Mouse (Mus musculus) limb, embryonic 12.5 days (tissue): Measurements from ENCODE around the gene Hist1h4m. TPM values are rescaled to one million over a fixed set of nuclear protein-coding genes. Genes with fewer than 3 reads are reported as not detected.
A peak's percentile ranks its signal among the peaks of the same experiment; 100 is the strongest.
"Not testable (repeated sequence)": the region's sequence is repeated elsewhere in the genome, so short reads cannot be mapped to it uniquely, and the experiment has no call there.

Source experiments
- ATAC-seq: fragments of 200-750 bp; cut with Nextera tagmentation; 2 replicates; pipeline ENCODE4 v1.8.0; 2017; ENCODE audit warnings: low read depth, moderate TSS enrichment; ENCODE audit not compliant: insufficient number of reproducible peaks, insufficient read depth, low FRiP score, low TSS enrichment
- H3K27ac ChIP-seq: fragments of 300-500 bp; sonication (generic); 2 replicates; pipeline ENCODE4 v1.5.1; 2016; ENCODE audit warnings: mild to moderate bottlenecking, moderate library complexity
- H3K27me3 ChIP-seq: fragments of 300-500 bp; sonication (generic); 2 replicates; pipeline ENCODE4 v1.6.1; 2016; ENCODE audit warnings: mild to moderate bottlenecking, moderate library complexity
- H3K36me3 ChIP-seq: fragments of 300-500 bp; sonication (generic); 2 replicates; pipeline ENCODE4 v1.6.1; 2016; ENCODE audit warnings: mild to moderate bottlenecking, moderate library complexity
- H3K4me1 ChIP-seq: fragments of 300-500 bp; sonication (generic); replicated peaks from 2 replicates; pipeline ENCODE4 v1.6.1; 2016
- H3K4me2 ChIP-seq: fragments of 300-500 bp; sonication (generic); 2 replicates; pipeline ENCODE4 v1.6.1; 2016; ENCODE audit warnings: mild to moderate bottlenecking, moderate library complexity
- H3K4me3 ChIP-seq: fragments of 300-500 bp; sonication (generic); replicated peaks from 2 replicates; pipeline ENCODE4 v1.5.1; 2016; ENCODE audit warnings: mild to moderate bottlenecking
- H3K9ac ChIP-seq: fragments of 300-500 bp; sonication (generic); replicated peaks from 2 replicates; pipeline ENCODE4 v1.6.1; 2016; ENCODE audit warnings: mild to moderate bottlenecking, moderate library complexity
- H3K9me3 ChIP-seq: fragments of 300-500 bp; sonication (generic); 2 replicates; pipeline ENCODE4 v1.6.1; 2016; ENCODE audit warnings: mild to moderate bottlenecking, moderate library complexity
- WGBS: fragments of 180-500 bp; shearing (Covaris S2); methylation state at CpG from one replicate; pipeline ENCODE4 v1.1.7; 2016; 5-methylcytosine and 5-hydroxymethylcytosine counted together
- polyA plus RNA-seq: library from polyadenylated mRNA; unstranded; fragments of >200 nt; fragmentation: Nextera tagmentation; extraction: Ambion mirVana; gene quantifications from 2 replicates; pipeline ENCODE4 v1.2.1, GENCODE M21; 2016

The Hist1h4m gene
- polyA plus RNA-seq, 1 experiment from 2014 or later, result not detected

- peak overlapping the region; percentile 52 for H3K9ac ChIP-seq
- 6% methylated on average over 8 of the region's 8 CpGs for WGBS
These were observed 25.2 kb upstream of the Hist1h4m start for GRCm38 (mm10) chr13:21786189-21786898.

GRCm38 (mm10) chr13:21786899-21787629, 24.5 kb upstream of the Hist1h4m start, which contains the start of the genes Hist1h2an and Hist1h2bp:
Gene Hist1h2an, minus strand, starts transcription at chr13:21787218.
Gene Hist1h2bp, plus strand, starts transcription at chr13:21787461.
- H3K36me3 ChIP-seq, H3K27me3 ChIP-seq, H3K9me3 ChIP-seq: not testable (repeated sequence)
- peak within 1 kb of the TSS; percentile 35 for H3K4me3 ChIP-seq
- peak; percentile 96 for ATAC-seq
- peak within 1 kb of the TSS; percentile 52 for H3K9ac ChIP-seq
- H3K4me2 ChIP-seq, result peak within 1 kb of the TSS; percentile 51
- H3K4me1 ChIP-seq, result peaks cover 37% of the 10 kb centered on the region
- 1% methylated on average over 41 of the region's 63 CpGs for WGBS
- peak within 1 kb of the TSS; percentile 93 for H3K27ac ChIP-seq

More at GRCm38 (mm10) chr13:21786189-21786898, 25.2 kb upstream of the Hist1h4m start:
- Histone ChIP-seq H3K36me3 (no peaks in the 10 kb centered on the region), H3K4me3 (peak overlapping the region; percentile 35), H3K9me3 (no peaks in the 10 kb centered on the region), H3K4me1 (peaks cover 38% of the 10 kb centered on the region), H3K4me2 (peak overlapping the region; percentile 51), H3K27me3 (no peaks in the 10 kb centered on the region), H3K27ac (peak overlapping the region; percentile 93)
- ATAC-seq, result no peak

GRCm38 (mm10) chr13:21787760-21788593, 23.6 kb upstream of the Hist1h4m start:
- WGBS, result 15% methylated on average over 17 of the region's 21 CpGs
- Histone ChIP-seq H3K4me1 (peaks cover 32% of the 10 kb centered on the region), H3K9me3 (no peaks in the 10 kb centered on the region), H3K4me3 (peak overlapping the region; percentile 35), H3K9ac (peak overlapping the region; percentile 5), H3K27ac (peak overlapping the region; percentile 90), H3K27me3 (no peaks in the 10 kb centered on the region), H3K36me3 (no peaks in the 10 kb centered on the region), H3K4me2 (peak overlapping the region; percentile 51)
- ATAC-seq, result no peak

- Histone ChIP-seq H3K4me3 (no peak overlapping the region), H3K27ac (0 out of 2 replicates have a peak overlapping the region, but pooled peaks have one; percentile 7)
- WGBS, result 57% methylated on average over 6 of the region's 6 CpGs
These were observed 21.6 kb upstream of the Hist1h4m start for GRCm38 (mm10) chr13:21789925-21790324.

GRCm38 (mm10) chr13:21790601-21791283, 20.8 kb upstream of the Hist1h4m start:
- no peaks in the 10 kb centered on the region for H3K36me3 ChIP-seq
- ATAC-seq, result no peak
- no peaks in the 10 kb centered on the region for H3K27me3 ChIP-seq
- 0 out of 2 replicates have a peak overlapping the region, but pooled peaks have one; percentile 12 for H3K4me3 ChIP-seq
- H3K4me2 ChIP-seq, result peak overlapping the region; percentile 46
- H3K4me1 ChIP-seq, result peaks cover 19% of the 10 kb centered on the region
- no peaks in the 10 kb centered on the region for H3K9me3 ChIP-seq
- WGBS, result 12% methylated on average over 18 of the region's 18 CpGs
- peak overlapping the region; percentile 46 for H3K27ac ChIP-seq
- no peak overlapping the region for H3K9ac ChIP-seq

More at GRCm38 (mm10) chr13:21789925-21790324, 21.6 kb upstream of the Hist1h4m start:
- no peaks in the 10 kb centered on the region for H3K9me3 ChIP-seq
- no peak overlapping the region for H3K4me2 ChIP-seq
- no peak for ATAC-seq
- no peaks in the 10 kb centered on the region for H3K36me3 ChIP-seq
- peaks cover 23% of the 10 kb centered on the region for H3K4me1 ChIP-seq
- H3K9ac ChIP-seq, result no peak overlapping the region
- H3K27me3 ChIP-seq, result no peaks in the 10 kb centered on the region

- no peak overlapping the region for H3K9ac ChIP-seq
- no peak overlapping the region for H3K27ac ChIP-seq
- H3K4me2 ChIP-seq, result no peak overlapping the region
- 0 out of 2 replicates have a peak, but pooled peaks cover 4% of the 10 kb centered on the region for H3K4me1 ChIP-seq
- H3K9me3 ChIP-seq, result no peaks in the 10 kb centered on the region
- 94% methylated on average over 7 of the region's 7 CpGs for WGBS
- H3K27me3 ChIP-seq, result no peaks in the 10 kb centered on the region
- no peak for ATAC-seq
- H3K36me3 ChIP-seq, result no peaks in the 10 kb centered on the region
- no peak overlapping the region for H3K4me3 ChIP-seq
These were observed 16.0 kb upstream of the Hist1h4m start for GRCm38 (mm10) chr13:21795584-21795983.

GRCm38 (mm10) chr13:21797163-21797562, 14.4 kb upstream of the Hist1h4m start:
- not testable (repeated sequence) for H3K9ac ChIP-seq, H3K27ac ChIP-seq, H3K9me3 ChIP-seq, H3K4me3 ChIP-seq, H3K27me3 ChIP-seq, H3K4me1 ChIP-seq, H3K4me2 ChIP-seq, H3K36me3 ChIP-seq, ATAC-seq

GRCm38 (mm10) chr13:21803058-21803457, 8.5 kb upstream of the Hist1h4m start:
- peak; percentile 75 for ATAC-seq
- not testable (repeated sequence) for H3K9me3 ChIP-seq, H3K4me1 ChIP-seq, H3K4me3 ChIP-seq, H3K36me3 ChIP-seq, H3K9ac ChIP-seq, H3K27me3 ChIP-seq, H3K27ac ChIP-seq, H3K4me2 ChIP-seq
- WGBS, result no CpG with 5 or more reads among the region's 4 CpGs

GRCm38 (mm10) chr13:21810073-21810472, 1.5 kb upstream of the Hist1h4m start, which contains the start of the genes Hist1h2bq and Hist1h2ao:
Gene Hist1h2bq, minus strand, starts transcription at chr13:21810197.
Gene Hist1h2ao, plus strand, starts transcription at chr13:21810465.
- not testable (repeated sequence) for H3K4me3 ChIP-seq, H3K9ac ChIP-seq, H3K27me3 ChIP-seq, H3K4me1 ChIP-seq, H3K9me3 ChIP-seq, H3K36me3 ChIP-seq, H3K27ac ChIP-seq, H3K4me2 ChIP-seq
- ATAC-seq, result peak; percentile 95
- whole genome bisulfite sequencing, result no CpG with 5 or more reads among the region's 23 CpGs

- not testable (repeated sequence) for H3K27me3 ChIP-seq
- WGBS, result no CpG with 5 or more reads among the region's 8 CpGs
- peak; percentile 24; the same call in 1 of the 2 replicates for ATAC-seq
These were observed 472 bp upstream of the Hist1h4m start for GRCm38 (mm10) chr13:21811074-21811473.

More at GRCm38 (mm10) chr13:21811074-21811473, 472 bp upstream of the Hist1h4m start:
- not testable (repeated sequence) for H3K9ac ChIP-seq, H3K4me1 ChIP-seq, H3K27ac ChIP-seq, H3K9me3 ChIP-seq, H3K4me3 ChIP-seq, H3K4me2 ChIP-seq, H3K36me3 ChIP-seq
